Mouse (Mus musculus): ENCODE data around the gene Tagap1. TPM values are rescaled to one million over a fixed set of nuclear protein-coding genes. Genes with fewer than 3 reads are reported as not detected.

Gene Tagap1
- total RNA-seq (2023): 10 to 100 TPM; 33.5 to 39.4 TPM

DNA sequence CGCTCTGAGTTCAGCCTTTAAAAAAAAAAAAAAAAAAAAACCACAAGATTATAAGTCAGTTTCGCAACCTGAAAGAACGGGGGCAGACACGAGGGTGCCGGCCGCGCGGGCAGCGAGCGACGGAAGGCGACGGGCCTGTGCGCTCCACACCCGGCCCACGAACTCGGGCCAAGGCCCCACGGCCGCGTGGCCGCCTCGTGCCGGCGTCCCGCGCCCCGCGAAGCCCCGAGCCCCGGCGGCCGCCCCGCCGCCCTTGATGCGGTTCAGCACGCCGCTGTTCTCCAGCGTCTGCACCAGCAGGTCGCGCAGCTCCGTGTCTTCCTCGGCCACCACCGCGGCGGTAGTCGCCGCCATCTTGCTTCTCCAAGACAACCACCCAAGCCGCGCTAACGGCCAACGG, at the start of gene Tagap1:
Gene Tagap1, minus strand, starts transcription at position 381 of the 400 bp plus-strand sequence.

DNA sequence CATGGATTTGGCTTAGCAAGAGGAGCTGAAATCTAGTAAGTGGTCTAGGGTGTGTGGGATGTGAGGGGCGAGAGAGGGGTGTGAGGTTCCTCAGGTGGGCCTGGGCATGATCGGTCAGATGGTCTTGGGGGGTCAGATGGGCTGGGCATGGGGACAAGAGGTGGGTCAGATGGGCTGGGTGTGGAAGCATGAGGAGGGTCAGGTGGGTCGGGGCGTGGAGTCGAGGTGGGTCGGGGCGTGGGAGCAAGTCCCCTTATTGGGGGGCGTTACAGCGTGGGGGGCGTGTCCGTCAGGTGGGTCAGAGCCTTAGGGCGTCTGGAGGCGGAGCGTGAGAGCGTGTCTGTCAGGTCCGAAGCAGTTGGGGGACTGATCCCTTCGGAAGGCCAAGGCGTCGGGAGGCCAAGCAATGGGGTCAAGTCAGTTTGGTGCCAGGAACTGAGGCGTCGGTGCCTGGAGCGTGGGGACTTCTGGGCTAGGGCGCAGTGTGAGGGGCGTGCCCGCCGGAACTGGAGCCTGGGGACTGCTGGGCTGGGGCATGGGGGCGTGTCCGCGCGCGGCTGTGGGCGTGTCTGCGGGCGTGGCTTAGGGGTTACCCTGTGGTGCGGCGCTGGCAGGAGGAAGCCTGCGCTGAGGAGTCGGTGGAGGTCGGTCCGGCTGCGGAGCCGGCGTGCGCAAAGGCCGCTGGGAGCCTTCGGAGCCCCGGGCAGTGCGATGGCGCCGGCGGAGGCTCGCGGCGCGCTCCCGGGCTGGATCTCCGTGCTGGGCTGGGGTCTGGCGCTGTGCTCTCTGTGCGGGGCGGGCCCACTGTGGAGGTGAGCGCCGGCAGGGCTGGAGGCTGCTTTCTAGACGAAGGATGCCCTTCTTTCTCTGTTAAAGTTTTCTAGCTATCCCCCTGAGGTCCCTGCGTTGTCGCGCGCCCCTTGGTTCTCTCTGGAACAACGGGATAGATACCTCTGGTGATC, 17.6 kb upstream of the Tagap1 start, which contains the start of gene Gm49721:
Gene Gm49721, plus strand, starts transcription at position 618 of the 962 bp plus-strand sequence.

DNA sequence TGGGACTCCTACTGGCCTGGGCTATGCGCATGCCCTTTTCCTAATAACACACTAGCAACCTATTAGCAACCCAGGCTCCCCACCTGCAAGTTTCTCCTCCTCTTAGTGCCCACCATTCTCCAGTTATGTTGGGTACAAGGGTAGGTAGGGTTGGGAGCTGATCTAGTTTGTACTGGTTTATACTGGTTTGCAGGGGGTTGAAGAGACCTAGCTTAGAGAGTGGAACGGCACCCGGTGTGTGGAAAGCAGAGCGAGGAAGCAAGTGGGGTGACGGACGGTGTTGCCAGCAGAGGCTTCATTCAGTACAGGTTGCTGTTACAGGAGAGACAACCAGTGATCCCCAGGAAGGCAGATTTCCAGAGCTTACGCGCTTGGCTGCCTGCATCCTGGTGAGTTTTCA, 9.4 kb upstream of the Tagap1 start, which contains the start of gene Rnaset2b:
Gene Rnaset2b, plus strand, starts transcription at position 301 of the 400 bp plus-strand sequence.

DNA sequence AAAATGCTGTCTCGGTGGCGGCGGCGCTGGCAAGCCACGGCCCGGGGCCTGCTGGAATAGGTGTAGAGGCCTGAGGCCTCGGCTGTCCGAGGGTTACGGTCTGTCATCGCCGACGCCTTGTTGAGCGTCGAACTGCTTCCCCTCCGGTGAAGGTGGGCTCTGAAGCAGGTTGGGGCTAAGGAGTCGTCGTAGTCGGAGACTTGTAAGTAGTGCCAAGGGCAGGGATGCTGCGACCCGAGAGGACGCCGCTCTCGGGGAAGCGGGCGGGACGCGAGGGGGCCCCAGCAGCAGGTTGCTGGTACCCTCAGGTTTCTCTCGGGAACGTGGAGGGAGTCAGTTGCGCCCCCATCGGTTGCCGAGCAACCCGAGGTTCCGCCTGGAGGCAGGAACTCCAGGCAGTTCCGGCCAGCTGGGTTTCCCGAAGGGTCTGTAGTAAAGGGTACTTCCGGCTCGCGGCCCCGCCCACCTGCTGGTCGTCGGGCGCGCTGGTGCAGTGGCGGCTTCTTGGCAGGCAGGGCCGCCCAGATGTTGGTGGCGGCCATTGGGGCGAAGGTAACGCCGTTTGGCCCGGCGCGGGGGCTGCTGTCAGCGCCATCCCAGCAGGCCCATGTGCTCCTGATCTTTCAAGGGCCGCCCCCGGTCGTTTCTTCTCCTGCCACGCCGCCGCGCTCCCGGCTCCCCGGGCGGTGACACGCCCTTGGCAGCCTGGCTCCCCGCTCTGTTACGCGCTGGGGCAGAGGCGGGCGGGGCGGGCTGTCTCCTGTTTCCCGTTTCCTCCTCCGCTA, 12.8 kb downstream of the Tagap1 start, which contains the start of gene Rsph3b:
Gene Rsph3b, minus strand, starts transcription at position 699 of the 785 bp plus-strand sequence.

Other genes starting within 250 kb of the Tagap1 start
- 100 to 1,000 TPM; 162 to 164 TPM for gene Ezr, start 178.4 kb downstream of the Tagap1 start, total RNA-seq (2023)
- 10 to 100 TPM; 14.2 to 15.1 TPM for gene Rsph3b, start 12.5 kb downstream of the Tagap1 start, total RNA-seq (2023)
- 100 to 1,000 TPM; 196 to 205 TPM for gene Rnaset2b, start 9.5 kb upstream of the Tagap1 start, total RNA-seq (2023)
- gene Gm49721, start 17.7 kb upstream of the Tagap1 start, total RNA-seq (2023): not detected
- gene Gm1604a, start 64.4 kb upstream of the Tagap1 start, total RNA-seq (2023): 1 to 10 TPM; 2.5 to 4.9 TPM
- gene Rps6ka2, start 209.0 kb upstream of the Tagap1 start, total RNA-seq (2023): 10 to 100 TPM; 47.6 to 52.7 TPM

All from neutrophil, adult 59 days (primary cell).